Mouse (Mus musculus) liver, embryonic 13.5 days (tissue): ENCODE results near the gene Spcs1. TPM values are rescaled to one million over a fixed set of nuclear protein-coding genes. Genes with fewer than 3 reads are reported as not detected.

Experiments used
- ATAC-seq: fragments of 200-750 bp; cut with Nextera tagmentation; 2 replicates; pipeline ENCODE4 v1.8.0; 2017; ENCODE audit warnings: low read depth, mild to moderate bottlenecking, moderate number of reproducible peaks, moderate library complexity
- DNase-seq: peaks from one replicate; pipeline ENCODE4 v3.0.0; 2022
- H3K27ac ChIP-seq: fragments of 300-500 bp; sonication (generic); 2 replicates; pipeline ENCODE4 v1.5.1; 2015; ENCODE audit warnings: moderate library complexity, mild to moderate bottlenecking, inconsistent platforms
- H3K27me3 ChIP-seq: fragments of 300-500 bp; sonication (generic); 2 replicates; pipeline ENCODE4 v1.6.1; 2015; ENCODE audit warnings: mild to moderate bottlenecking, inconsistent platforms
- H3K36me3 ChIP-seq: fragments of 300-500 bp; sonication (generic); 2 replicates; pipeline ENCODE4 v1.6.1; 2015; ENCODE audit warnings: mild to moderate bottlenecking, inconsistent platforms
- H3K4me1 ChIP-seq: fragments of 300-500 bp; sonication (generic); replicated peaks from 2 replicates; pipeline ENCODE4 v1.6.1; 2015; ENCODE audit warnings: inconsistent platforms
- H3K4me2 ChIP-seq: fragments of 300-500 bp; sonication (generic); 2 replicates; pipeline ENCODE4 v1.6.1; 2015; ENCODE audit warnings: inconsistent platforms, mild to moderate bottlenecking, moderate library complexity
- H3K4me3 ChIP-seq: fragments of 300-500 bp; sonication (generic); replicated peaks from 2 replicates; pipeline ENCODE4 v1.5.1; 2015; ENCODE audit warnings: mild to moderate bottlenecking, inconsistent platforms
- H3K9ac ChIP-seq: fragments of 300-500 bp; sonication (generic); 2 replicates; pipeline ENCODE4 v1.6.1; 2015; ENCODE audit warnings: mild to moderate bottlenecking, inconsistent platforms
- H3K9me3 ChIP-seq: fragments of 300-500 bp; sonication (generic); replicated peaks from 2 replicates; pipeline ENCODE4 v1.6.1; 2016; ENCODE audit warnings: inconsistent platforms
- WGBS: fragments of 180-500 bp; shearing (Covaris S2); methylation state at CpG from one replicate; pipeline ENCODE4 v1.1.7; 2015; ENCODE audit not compliant: insufficient replicate concordance; 5-methylcytosine and 5-hydroxymethylcytosine counted together
- polyA plus RNA-seq: library from polyadenylated mRNA; unstranded; fragments of >200 nt; fragmentation: Nextera tagmentation; extraction: Ambion mirVana; gene quantifications from 2 replicates; pipeline ENCODE4 v1.2.1, GENCODE M21; 2015

The Spcs1 gene
- polyA plus RNA-seq, 1 experiment from 2014 or later = 306 TPM

- Histone ChIP-seq H3K4me1 (peaks cover 14% of the 10 kb centered on the region), H3K27me3 (no peaks in the 10 kb centered on the region), H3K9me3 (no peaks in the 10 kb centered on the region), H3K4me3 (no peak overlapping the region), H3K27ac (peak overlapping the region; percentile 39; the same call in 1 of the 2 replicates), H3K9ac (no peak overlapping the region), H3K36me3 (no peaks in the 10 kb centered on the region), H3K4me2 (no peak overlapping the region)
- ATAC-seq = no peak
- 90% methylated on average over 10 of the region's 10 CpGs for WGBS
- DNase-seq = no peak
Observed at GRCm38 (mm10) chr14:30949986-30950385, 51.5 kb downstream of the Spcs1 start.

Other genes with a start within 250 kb of the Spcs1 start
- gene Tmem110, start 176.1 kb downstream of the Spcs1 start, polyA plus RNA-seq = 11.6 and 11.8 TPM in 2 replicates
- 0.56 and 0.60 TPM in 2 replicates for gene Mustn1, start 122.5 kb downstream of the Spcs1 start, polyA plus RNA-seq
- gene Itih4, start 115.2 kb downstream of the Spcs1 start, polyA plus RNA-seq = 25.3 and 27.0 TPM in 2 replicates
- gene Itih3, start 77.9 kb downstream of the Spcs1 start, polyA plus RNA-seq = 114 and 122 TPM in 2 replicates
- 22.4 and 27.1 TPM in 2 replicates for gene Itih1, start 58.4 kb downstream of the Spcs1 start, polyA plus RNA-seq
- 5.6 and 6.7 TPM in 2 replicates for gene Nek4, start 50.3 kb downstream of the Spcs1 start, polyA plus RNA-seq
- 20.3 and 21.5 TPM in 2 replicates for gene Glt8d1, start 272 bp downstream of the Spcs1 start, polyA plus RNA-seq
- gene Pbrm1, start 17.5 kb upstream of the Spcs1 start, polyA plus RNA-seq = 65.7 and 72.4 TPM in 2 replicates
- gene Gnl3, start 17.5 kb upstream of the Spcs1 start, polyA plus RNA-seq = 133 and 159 TPM in 2 replicates
- 81.6 and 90.8 TPM in 2 replicates for gene Smim4, start 127.3 kb upstream of the Spcs1 start, polyA plus RNA-seq
- gene Nt5dc2, start 129.4 kb upstream of the Spcs1 start, polyA plus RNA-seq = 174 and 196 TPM in 2 replicates
- gene Stab1, start 167.0 kb upstream of the Spcs1 start, polyA plus RNA-seq = 18.5 and 19.2 TPM in 2 replicates
- 21.1 and 25.3 TPM in 2 replicates for gene Tnnc1, start 206.6 kb upstream of the Spcs1 start, polyA plus RNA-seq
- gene Nisch, start 215.3 kb upstream of the Spcs1 start, polyA plus RNA-seq = 77.9 and 84.9 TPM in 2 replicates
- 0.02 and 0.05 TPM in 2 replicates for gene Sema3g, start 216.2 kb upstream of the Spcs1 start, polyA plus RNA-seq
- 8.4 and 8.6 TPM in 2 replicates for gene Phf7, start 249.6 kb upstream of the Spcs1 start, polyA plus RNA-seq
- gene Bap1, start 249.8 kb upstream of the Spcs1 start, polyA plus RNA-seq = 39.5 and 44.2 TPM in 2 replicates